Mouse (Mus musculus) 3134 (cell line): ENCODE data around the gene Fndc3b.

Experiments
- DNase-seq: peaks from one replicate; pipeline ENCODE4 v3.0.0-alpha.2; 2011; ENCODE audit warnings: low spot score; ENCODE audit not compliant: insufficient read length; ENCODE audit errors: extremely low read depth

The Fndc3b gene

DNA sequence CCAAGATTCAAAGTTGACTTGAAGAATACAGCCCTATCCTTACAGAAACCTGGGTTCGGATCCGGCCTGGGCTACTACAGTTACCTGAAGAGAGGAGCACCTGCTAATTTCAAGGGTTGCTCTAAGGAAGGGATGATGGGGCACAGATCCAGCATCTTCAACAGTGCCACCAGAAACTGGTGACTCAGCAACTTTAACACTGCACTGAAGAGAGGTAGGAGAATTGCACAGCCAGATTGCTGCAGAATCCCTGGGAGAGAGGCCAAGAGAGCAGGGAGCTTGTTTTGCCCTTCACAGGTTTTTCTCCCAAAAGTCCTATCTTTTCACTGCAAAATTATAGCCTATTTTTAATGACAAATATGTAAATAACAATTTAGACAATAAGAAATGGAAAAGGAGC, 149.2 kb downstream of the Fndc3b start:
- no peak for DNase-seq

- DNase-seq = no peak
These were observed 151.8 kb downstream of the Fndc3b start for GRCm38 (mm10) chr3:27559316-27559715.

GRCm38 (mm10) chr3:27557100-27558004, 153.8 kb downstream of the Fndc3b start:
- no peak for DNase-seq

DNA sequence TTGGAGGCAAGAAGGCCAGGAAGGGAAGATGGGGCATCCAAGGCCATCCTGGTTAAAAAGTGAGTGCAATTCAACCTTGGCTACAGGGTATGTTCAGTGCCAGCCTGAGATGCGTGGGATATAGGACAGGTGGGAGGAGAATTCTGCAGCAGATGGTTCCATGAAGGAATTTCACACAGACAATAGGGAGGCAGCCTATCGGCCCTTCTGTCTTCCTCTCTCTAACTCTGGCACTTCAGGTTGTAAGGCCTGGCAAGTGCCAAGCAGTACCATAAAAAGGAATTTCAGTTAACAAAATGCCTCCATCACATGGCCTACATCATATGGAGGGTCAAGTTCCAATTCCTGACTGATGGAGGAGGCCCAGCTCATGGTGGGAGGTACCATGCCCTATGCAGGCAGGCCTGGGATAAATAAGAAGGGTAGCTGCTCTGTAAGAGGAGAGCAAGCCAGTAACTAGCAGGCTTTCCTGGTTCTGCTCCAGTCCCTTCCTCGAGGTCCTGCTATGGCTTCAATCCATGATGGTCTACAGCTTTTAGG, 155.6 kb downstream of the Fndc3b start:
- DNase-seq = no peak

DNA sequence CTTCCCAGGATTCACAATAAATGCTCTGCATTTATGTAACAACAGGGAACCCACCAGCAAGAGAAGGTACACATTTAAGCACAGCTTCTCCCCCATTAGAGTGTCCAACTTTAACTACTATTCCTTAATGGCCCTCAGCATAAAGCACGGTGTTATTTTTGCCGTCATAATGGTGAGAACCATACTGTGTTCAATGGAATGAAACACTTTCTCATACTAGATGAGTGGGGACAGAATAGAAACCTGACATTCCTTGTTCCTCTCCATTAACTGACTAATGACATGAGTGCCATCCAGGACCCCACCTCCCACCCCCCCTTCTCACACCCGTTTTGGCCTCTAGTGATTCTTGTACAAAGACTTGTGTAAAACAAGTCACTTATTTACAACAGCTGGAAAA, 156.8 kb downstream of the Fndc3b start:
- DNase-seq = no peak

DNA sequence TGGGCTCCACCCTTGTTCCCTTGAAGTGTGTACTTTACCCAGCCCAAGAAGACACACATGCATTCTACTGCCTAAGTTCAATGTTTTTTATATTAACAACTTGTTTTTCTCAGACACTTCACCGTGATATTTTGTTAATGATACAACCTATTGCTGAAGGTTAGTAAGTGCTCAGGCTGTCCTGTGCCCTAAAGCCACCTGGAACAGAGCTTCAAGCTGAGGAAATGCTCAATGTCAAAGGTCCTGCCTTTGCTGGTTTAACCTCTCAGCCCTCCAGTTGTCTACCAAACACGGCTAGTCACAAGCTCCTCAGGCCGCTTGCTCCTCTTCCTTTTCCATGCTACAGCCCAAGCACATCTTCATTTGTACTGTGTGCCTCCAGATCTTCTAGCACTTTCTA, 157.3 kb downstream of the Fndc3b start:
- no peak for DNase-seq

DNA sequence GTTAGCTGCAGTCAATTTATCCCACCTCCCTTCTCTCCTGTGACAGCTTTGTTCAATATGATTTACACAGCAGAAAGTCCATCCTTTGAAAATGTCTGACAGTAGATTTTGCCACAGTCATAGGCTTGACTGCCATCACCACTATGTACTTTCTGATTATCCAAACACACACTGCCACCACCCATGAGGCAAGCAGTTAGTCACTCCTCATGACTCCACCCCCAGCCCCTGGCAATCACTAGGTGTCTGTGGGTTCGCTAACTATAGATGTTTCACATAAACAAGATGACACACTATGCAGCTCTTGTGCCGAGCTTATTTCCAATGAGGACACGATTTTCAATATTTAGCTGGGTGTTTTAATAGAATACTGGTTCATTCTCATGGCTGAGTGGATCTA, 160.1 kb downstream of the Fndc3b start:
- DNase-seq = no peak

DNA sequence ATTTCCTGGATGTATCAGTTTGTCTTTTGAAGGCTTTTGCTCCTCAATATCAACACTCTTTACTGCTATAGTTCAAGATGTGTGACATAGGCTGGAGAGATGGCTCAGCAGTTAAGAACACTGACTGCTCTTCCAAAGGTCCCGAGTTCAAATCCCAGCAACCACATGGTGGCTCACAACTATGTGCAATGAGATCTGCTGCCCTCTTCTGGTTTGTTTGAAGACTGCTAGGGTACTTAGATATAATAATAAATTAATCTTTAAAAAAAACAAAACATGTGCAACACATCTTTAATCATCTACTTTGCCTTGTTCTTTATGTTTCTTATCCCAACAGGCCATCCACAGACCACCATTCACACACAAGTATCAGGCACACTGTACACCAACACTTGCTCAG, 160.7 kb downstream of the Fndc3b start:
- no peak for DNase-seq

DNA sequence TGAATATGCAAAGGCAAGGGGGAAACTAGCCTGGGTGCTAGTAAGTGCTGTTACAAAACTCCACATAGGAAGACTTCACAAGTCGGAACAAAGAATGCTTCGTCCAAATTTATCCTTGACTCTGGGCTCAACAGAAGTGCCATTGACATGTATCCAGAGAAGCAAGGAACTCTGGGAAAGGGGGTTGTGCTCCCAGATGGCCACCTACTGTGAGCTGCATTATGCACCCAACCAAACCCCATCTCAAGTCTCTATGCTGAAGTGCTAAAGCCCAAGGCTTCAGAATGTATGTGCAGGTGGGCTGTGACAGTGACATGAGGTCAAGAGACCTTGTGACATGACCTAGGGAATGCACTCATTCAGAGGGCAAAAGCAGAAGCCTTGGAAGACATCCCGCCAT, 165.5 kb downstream of the Fndc3b start:
- no peak for DNase-seq

DNA sequence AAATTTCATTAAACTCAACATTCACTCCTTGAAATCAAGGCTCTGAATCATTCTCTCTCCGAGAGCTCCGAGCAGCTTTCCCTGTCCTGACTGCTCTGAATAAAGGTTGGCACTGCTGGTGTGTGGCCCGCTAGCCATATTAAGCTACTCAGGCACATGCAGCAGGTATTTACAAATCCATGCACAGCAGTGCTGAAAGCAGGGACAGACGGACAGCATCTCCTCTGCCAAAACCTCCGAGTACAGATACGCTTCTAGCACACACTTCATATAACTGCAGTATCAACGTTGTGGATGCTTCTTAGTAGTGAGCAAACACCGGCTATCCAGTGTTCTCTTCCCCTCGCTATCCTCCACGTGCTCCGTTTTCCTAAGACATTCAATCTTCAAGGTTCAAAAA, 167.0 kb downstream of the Fndc3b start:
- DNase-seq = no peak

DNA sequence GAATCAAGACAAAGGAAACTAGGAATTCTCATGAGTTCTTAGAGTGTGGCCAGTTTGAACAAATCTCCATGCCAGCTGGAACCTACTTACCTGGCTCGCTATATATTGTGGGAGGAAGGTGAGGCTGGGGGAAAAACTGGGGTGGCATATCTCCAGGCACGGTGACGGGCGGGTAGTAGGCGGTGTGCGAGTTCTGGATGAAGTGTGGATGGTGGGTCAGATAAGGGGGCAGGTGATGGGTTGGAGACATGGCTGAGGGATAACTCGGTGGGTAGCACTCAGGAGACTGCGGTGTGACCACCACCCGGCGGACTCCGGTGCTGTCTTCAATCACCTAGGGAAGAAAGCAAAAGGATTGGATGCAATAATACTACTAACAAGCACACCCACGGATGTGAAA, 169.3 kb downstream of the Fndc3b start:
- no peak for DNase-seq

- no peak for DNase-seq
These were observed 169.9 kb downstream of the Fndc3b start for GRCm38 (mm10) chr3:27541181-27541580.

DNA sequence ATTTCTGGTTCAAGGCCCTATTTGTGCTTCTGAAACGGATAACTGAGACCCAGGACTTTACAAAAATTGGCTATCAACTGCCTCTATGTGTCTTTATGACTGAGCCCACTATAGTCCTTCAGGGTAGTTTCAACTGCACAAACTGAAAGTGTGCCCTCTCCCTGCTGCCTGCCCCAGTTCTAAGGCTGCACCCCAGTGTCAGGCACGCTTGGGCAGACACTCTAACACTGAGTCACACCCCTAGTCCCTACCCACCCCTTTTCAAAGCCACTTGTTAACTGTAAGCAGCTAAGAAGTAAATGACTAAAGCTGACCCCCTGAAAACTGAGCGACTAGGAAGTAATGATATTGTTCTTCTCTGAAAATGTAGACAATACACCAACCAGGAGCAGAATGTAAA, 176.9 kb downstream of the Fndc3b start:
- DNase-seq = no peak

DNA sequence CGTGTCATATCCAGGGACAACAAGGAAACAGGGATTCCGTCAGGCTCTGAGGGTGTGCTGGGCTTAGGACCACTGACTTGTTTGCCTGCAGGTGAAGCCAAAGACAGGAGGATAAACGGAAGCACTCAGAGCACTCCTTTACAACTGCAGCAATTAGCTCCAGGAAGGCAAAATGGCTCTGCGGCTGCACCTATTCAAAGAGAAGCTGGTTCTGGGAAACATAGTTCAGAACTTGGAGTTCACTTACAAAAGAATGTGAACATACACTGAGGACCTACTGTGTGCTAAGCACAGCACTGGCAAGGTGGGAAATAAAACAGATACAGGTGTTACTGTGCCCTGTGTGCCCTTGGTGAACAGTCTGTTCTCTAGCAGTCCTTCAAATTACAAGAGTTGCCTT, 177.4 kb downstream of the Fndc3b start:
- DNase-seq = no peak

DNA sequence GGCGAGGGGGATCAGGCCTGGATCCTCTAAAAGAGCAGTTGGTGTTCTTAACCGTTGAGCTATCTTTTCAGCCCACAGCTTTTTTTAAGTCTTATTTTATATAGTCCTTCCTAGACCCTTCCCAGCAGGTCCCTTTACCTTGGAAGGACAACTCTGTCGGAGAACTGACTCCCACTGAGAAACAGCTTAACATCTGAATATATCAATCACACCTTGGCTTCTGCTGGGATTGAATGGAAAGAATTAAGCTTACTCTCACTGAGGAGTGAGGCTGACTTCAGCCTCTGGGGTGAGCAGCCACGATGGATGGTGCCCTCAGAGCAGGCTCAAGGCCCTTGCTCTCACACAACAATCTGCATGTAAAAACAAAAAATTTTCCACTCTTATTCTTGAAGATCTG, 179.1 kb downstream of the Fndc3b start:
- no peak for DNase-seq

DNA sequence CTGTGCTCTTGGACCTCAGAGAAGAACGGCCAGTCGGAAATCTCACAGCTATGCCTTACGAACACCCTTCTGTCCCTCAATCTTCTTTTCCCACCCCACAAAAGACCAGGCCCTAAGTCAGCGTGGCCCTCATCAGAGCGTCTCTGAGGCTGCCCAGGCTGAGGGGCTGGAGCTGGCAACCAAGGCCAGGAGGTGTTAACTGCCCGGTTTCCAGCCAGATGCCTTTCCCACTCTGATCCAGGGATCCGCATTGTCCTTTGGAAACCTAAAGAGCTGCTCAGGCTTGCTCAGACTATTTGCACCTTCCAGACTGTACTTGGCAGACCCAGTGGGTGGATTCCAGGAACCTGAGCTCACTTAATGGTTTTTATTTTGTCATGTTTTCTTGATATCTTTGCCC, 180.7 kb downstream of the Fndc3b start:
- no peak for DNase-seq

DNA sequence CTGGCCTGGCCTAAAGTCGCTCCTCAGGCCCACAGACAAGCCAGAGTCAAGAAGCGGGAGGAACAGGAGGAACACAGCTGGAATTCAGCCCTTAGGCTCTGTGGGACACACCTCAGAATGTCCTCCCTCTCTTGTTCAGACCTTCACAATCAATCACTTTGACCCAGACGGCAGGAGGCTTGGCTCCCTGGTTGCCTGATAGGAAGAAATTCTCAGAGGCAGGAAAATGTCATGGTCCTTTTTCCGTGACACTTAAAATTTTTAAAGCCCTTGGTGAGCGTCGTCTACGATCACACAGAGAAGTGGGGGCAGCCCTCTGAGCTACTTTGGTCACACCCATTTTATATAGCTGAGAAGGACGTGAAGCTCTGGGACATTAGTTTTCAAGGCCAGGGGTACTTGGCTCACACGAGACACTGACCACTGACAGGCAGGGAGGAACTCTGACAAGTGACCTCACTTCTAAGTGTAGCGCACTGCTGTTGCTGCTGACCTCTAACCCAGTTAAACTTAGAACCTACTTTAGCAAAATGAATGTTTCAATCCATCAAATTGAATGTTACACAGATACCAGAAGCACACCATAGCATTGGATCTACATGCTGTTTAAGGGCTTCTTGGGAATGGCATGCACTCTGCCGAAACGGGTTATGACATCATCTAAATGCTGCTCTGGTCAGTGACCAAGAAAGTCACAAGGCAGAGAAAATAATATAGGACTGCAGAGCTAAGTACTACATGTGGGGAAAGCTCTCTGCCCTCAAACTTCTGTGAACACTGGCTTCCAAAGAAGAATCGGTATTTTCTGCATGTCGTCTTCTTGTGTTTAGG, 181.7 kb downstream of the Fndc3b start:
- DNase-seq = no peak

DNA sequence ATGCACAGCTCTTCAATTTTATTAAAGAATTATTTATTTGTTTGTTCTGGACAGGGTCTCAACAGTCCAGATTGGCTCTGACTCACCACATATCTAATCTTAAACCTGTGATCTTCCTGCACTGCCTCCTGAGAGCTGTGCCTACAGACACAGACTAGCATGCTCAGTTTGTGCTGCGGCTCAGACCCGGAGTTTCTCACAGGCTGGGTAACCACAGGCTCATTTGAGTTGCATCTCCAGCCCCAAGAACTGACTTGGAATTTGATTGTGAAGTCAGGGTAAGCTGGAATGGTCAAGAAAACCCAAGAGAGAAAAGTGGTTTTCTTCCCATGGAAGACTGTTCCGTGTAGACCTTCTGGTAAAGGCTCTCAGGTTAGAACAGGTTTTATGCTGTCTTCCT, 184.1 kb downstream of the Fndc3b start:
- no peak for DNase-seq

DNA sequence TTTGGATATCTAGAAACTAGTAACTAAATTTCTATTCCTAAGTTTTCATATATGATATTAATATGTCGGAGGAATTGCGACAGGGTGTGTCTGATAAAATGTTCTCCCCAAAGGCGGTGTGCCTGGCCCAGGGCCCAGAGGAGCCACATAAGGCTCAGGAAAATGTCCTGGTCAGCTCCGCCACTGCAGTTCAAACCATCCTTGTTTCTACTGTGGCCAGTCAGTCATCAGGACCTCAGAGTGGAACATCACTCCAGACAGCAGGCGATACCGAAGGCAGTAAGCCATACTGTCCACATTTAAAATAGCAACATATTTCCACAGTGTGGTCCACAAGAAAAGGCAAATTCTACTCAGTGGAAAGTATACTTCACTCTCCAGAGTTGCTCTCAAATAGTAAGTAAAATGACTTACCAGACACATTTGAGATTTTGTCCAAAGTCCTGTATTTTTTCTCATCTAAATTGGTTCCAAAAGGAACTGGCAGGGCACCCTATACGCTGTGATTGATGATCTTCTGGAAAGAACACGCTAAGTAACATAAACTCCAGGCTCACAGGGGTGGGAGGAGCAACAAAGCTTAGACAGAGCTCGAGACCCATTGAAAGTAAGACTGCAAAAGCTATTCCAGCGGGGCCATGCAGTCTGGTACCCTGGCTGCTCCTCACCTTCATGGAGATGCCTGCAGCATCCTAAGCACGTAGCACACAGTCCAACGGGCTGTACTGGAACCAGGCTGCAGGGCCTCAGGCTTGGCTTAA, 187.8 kb downstream of the Fndc3b start:
- DNase-seq = no peak

DNA sequence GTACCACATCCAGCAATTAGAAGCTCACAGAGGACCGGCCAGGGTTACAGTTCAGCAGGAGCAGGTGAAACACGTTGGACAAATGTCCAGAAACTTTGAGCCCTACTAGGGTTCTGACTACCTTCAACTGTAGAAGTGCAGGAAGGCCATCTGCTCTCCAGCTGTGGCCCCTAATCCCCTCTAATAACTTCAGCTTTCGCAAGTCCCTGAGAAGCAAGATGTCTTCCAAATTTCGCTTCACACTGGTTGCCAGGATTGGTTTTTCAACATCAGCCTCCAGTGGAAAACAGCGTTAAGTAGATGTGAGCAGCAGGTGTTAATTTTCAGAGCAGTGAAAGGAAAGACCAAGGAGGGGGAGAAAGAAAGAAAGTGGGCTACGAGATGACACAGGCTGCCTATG, 190.7 kb downstream of the Fndc3b start:
- no peak for DNase-seq

DNA sequence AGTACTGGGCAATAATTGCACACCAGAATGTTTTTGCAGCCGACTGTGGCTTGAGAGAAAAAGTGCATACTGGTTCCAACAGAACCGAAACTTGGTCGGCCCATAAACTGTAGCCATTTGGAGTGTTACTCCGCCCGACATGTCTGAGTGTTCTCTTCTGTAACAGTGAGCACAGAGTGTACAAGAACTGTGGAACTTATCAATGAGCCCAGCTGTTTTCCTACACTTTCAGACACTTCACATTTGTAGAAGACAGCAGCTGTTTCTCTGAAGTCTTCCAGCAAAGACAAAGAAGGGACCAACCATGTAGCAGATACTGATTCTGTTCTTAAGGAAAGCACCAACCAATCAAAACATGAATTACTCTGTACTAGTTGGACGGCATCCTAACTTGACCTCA, 191.6 kb downstream of the Fndc3b start:
- DNase-seq = no peak
